Mouse (Mus musculus) left cerebral cortex, adult 9 months (tissue): ENCODE measurements at regions not wholly inside any gene's neighbourhood (a gene's known extent, or its start where the extent isn't known, plus 50 kb on each side); places are given as distances from the start of the nearest gene placed in this dataset.
"Not testable (repeated sequence)": the region's sequence is repeated elsewhere in the genome, so short reads cannot be mapped to it uniquely, and the experiment has no call there.

Source experiments
- DNase-seq, 2 experiments: peaks; one replicate each; pipeline ENCODE4 v3.0.0; 2022; ENCODE audit warnings: low spot score in 2 of 2

- no peak for DNase-seq
These were observed 162.2 kb upstream of the St6galnac5 start for GRCm38 (mm10) chr3:153144217-153144616.

DNA sequence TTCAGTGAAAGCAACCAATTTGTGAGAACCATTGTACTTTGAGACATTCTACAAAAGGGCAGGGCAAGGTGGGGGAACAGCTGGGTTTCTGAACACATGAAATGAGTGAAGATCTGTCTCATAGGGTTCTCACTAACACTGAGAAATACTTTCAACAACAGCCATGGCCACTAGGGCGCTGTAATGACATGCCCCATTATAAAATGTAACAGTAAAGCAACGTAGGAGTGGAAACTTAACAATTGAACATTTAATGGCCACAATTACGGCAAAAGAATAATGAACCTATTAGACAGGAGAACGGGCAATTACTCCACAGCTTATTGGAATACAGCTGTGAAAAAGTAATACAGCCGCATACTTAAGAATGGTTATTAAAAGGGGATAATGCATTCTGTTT lies 158.9 kb upstream of the St6galnac5 start:
- no peak for DNase-seq

DNA sequence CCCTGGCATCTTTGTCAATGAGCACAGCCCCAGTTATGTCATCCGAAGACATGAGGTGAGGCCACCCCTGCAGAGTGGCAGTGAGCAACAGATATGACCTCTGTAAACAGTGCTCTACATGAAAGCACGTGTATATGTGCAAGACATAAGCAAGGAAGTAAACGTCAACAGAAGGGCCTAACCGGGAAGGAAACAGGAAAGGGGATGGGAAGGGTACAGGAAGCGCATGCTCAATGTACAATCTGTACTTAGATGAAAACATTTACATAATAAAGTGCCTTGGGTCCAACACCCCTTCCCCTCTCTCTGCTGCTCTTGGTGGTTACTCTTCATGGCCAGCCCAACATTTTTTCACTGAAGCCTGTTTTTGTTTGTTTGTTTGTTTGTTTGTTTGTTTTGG lies 143.3 kb upstream of the St6galnac5 start:
- DNase-seq, result no peak

GRCm38 (mm10) chr3:153121934-153122333 lies 139.9 kb upstream of the St6galnac5 start:
- no peak for DNase-seq

DNA sequence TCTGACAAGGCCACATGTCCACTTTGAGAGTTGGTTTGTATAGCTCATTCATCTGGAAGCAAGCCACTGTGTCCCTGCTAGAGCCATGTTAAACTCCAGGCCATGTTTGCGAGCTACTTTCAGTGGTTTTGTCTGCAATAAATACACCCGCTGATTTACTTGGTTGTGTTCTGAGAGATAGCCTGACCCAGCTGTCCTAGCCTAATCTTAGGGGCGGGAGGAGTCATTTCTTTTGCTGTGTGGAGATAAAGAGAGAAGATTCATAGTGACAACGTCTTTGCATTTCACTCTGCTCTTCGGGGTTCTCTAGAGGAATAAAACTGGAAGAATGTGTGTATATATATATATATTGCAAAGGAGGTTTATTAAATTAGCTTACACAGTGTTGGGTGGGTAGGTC lies 137.1 kb upstream of the St6galnac5 start:
- DNase-seq, result no peak

GRCm38 (mm10) chr3:153118643-153119042 lies 136.6 kb upstream of the St6galnac5 start:
- DNase-seq, result no peak

DNA sequence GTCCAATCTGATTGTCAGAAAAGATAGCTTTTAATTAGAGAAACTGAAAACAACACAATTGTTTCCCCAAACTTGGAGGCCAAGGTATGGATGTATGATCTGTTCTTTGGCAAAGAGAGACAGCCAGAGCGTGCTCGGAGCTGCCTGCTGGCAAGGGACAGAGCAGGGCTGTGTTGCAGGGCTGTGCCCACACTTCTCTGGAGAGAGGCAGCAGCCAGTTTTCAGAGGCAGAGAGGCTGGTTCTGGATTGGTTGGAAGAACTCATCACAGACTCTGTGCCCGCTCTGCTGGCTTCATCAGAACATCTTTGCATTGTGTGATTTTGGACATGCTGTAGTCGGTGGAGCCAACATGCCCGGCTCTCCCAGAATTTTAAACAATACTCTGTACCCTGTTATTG lies 123.5 kb upstream of the St6galnac5 start:
- peak in 1 of 2 experiments; percentile 33 for DNase-seq

- DNase-seq, result not testable (repeated sequence)
These were observed 108.5 kb upstream of the St6galnac5 start for GRCm38 (mm10) chr3:153090572-153090971.

DNA sequence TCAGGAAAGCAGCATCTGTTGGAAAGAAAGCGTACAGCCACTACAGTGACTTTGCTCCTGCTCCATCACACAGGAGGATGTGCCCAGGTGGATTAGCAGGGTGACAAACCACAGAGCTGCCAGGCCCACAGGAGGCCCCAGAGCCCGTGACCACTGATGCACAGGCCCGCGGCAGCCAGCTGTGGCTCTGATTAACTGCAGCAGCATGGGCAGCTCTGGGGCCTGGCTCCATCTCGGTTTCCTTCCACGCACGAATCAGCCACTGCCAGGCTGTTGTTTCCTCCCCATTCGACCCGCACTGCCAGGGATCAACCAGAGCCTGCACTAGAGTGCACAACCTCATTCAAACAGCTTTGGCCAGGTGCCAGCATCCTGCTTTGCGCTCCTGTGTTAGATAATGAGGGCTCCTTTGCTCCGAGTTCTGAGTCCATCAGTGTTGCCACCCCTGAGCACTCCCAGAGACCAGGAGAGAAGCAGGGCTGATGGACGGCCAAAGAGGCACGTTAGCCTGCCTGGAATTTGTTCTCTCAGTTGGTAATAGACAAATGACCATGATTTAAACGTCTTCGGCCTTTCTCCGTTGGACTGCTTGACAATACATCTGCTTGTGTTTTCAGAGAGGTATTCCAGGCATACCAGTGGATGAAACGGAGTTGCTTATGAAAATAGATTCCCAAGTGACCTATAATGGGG lies 103.2 kb upstream of the St6galnac5 start:
- DNase-seq, result peak in 1 of 2 experiments; percentile 45

- DNase-seq, result peak; percentile 3 to 60
These were observed 102.4 kb upstream of the St6galnac5 start for GRCm38 (mm10) chr3:153084226-153085095.

GRCm38 (mm10) chr3:153080371-153080770 lies 98.3 kb upstream of the St6galnac5 start:
- no peak for DNase-seq

DNA sequence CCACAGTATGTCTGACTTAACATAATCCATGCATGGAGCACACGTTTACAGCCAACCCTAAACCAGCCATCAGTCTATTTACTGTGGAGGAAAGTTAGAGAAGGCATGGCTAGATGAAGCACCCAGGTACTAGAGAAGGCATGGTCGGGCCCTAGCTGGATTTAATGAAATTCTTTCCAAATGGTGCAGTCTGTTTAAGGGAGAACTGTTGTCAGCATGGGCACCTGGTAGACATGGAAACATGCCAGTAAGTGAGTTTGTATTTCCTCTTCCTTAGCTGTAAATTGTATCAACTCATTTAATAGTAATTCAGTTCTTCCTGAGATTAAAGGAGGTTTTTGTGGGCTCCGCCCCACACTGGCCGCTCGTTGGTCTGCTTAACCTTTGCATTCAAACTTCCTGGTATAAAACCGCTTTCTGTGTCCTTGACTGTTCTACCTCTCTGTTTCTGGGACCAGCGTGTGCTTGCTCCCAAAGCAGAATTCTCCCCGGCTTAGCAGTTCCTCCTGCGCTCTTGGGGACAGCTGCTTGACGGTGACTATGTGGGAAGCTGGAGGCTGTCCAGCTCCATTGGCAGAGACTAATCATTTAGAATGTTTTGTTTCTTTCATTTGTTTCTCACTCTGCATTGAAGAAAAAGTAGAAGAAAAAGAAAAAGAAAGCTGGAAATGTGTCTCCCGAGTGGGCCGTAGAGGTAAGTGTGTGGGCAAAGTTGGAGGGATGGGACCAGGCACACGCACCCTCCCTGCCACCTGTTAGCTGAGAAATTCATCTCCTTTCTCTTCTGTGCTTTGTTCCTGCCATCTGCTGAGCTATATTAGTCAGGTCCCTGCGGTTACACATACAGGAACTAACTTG lies 96.0 kb upstream of the St6galnac5 start:
- DNase-seq, result peak; percentile 46 to 89

DNA sequence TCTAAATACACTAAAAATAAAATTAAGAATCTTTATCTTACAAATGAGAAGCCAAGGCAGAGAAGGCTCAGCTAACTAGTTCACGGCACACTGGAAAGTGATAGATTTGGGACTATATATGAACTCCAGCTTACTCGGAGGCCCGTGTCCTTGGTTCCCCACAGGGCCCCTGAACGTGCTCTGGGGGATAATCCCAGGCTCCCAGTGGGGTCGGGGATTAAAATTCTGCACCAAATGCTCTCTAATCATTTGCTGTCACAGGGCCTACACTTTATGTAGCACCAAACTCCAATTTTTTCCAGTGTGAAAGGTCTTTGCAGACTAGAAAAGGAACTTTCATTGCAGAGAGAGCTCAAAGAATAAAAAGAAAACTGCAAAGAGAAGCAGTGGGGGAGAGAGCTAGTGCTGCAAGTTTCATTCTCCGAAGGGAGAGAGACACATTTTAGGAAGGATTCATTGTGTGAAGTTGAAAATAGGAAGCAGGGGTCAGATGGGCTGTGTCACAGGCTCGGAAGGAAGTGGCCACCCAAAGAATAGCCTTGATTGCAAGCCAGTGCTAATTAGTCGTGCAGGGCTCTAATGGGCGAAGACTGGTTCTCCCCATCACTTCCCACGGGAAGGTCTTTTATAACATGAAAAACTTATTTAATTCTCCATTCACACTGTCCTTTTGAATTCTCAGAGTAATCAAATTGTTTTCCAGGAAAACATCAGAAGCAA lies 90.3 kb upstream of the St6galnac5 start:
- DNase-seq, result peak; percentile 4 to 25

- no peak for DNase-seq
These were observed 89.5 kb upstream of the St6galnac5 start for GRCm38 (mm10) chr3:153071549-153071948.

DNA sequence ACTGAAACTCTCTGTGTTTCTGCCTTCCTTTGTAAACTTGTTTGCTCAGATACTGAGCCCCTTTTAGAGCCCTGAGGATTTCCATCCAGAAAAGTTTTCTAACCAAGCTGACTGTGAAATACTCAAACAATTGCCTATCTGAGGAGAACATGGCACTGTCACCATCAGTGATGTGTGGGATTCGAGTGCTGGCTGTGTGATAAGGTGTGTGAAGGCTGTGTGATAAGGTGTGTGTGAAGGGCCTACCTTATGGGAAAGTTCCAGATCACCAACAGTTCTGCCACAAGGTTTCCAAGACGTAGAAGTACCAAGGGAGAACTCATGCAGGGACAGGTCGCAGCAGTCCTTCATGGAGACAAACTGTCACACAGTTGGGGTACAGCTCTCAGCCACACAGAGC lies 89.1 kb upstream of the St6galnac5 start:
- no peak for DNase-seq

- no peak for DNase-seq
These were observed 83.8 kb upstream of the St6galnac5 start for GRCm38 (mm10) chr3:153065890-153066289.

- no peak for DNase-seq
These were observed 71.1 kb upstream of the St6galnac5 start for GRCm38 (mm10) chr3:153053163-153053562.

- no peak for DNase-seq
These were observed 69.5 kb upstream of the St6galnac5 start for GRCm38 (mm10) chr3:153051566-153051965.

DNA sequence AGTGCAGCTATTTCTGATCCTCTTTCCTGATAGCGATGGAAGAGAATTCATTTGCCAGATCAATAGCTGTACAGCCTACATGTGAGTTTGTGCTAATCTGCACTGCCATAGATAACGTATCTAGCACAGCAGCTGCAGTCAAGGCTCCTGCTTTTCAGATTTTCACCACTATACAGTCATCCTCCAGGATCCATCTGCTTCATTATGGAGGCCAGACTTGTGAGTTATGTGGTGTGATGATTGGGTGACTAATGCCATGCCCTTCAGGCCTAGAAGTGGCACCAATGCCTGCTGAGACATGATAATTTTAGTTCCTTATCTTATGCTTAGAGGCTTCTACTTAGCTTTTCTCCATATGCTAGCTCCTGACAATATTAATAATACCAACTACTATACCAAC lies 63.3 kb upstream of the St6galnac5 start:
- no peak for DNase-seq

DNA sequence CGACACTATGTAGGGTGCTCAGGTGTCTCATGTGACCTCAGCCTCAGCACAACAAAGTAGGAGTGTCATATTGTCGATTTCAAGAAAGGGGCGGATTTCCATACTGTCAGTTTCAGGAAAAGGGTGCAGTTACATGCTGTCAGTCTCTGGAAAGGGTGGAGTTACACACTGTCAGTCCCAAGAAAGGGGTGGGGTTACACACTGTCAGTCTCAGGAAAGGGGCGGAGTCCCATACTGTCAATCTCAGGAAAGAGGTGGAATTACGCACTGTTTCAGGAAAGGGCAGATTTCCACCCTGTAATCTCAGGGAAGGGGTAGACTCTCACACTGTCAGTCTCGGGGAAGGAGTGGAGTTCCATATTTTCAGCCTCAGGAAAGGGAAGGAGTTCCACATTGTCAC lies 51.9 kb upstream of the St6galnac5 start:
- DNase-seq, result no peak
